Mouse (Mus musculus) erythroid progenitor cell, adult 5-6 weeks (primary cell): ENCODE results near the gene Pnp2. TPM values are rescaled to one million over a fixed set of nuclear protein-coding genes. Genes with fewer than 3 reads are reported as not detected.
"Not testable (repeated sequence)": the region's sequence is repeated elsewhere in the genome, so short reads cannot be mapped to it uniquely, and the experiment has no call there.

Experiments
- ATAC-seq: replicated peaks from 2 replicates; pipeline ENCODE4 v1.8.0; 2016; ENCODE audit warnings: moderate number of reproducible peaks, mild to moderate bottlenecking, moderate TSS enrichment, inconsistent platforms; ENCODE audit not compliant: poor library complexity, low FRiP score, severe bottlenecking
- total RNA-seq, 2 experiments: library from RNA; stranded (forward) in 1 of 2; stranded (reverse) in 1 of 2; fragments of 150-400 nt in 1 of 2; fragments of 186-747, 209-891 nt in 1 of 2; gene quantifications; 2 replicates each; pipeline versions ENCODE4 v1.2.3 to v1.2.4; 2015 to 2017; ENCODE audit warnings: low replicate concordance in 2 of 2

The Pnp2 gene
- 71.0 and 182 TPM in 2 replicates for total RNA-seq (2015; ENCODE audit: low replicate concordance)
- 38.7 and 45.7 TPM in 2 replicates for total RNA-seq (2017; ENCODE audit: low replicate concordance)

DNA sequence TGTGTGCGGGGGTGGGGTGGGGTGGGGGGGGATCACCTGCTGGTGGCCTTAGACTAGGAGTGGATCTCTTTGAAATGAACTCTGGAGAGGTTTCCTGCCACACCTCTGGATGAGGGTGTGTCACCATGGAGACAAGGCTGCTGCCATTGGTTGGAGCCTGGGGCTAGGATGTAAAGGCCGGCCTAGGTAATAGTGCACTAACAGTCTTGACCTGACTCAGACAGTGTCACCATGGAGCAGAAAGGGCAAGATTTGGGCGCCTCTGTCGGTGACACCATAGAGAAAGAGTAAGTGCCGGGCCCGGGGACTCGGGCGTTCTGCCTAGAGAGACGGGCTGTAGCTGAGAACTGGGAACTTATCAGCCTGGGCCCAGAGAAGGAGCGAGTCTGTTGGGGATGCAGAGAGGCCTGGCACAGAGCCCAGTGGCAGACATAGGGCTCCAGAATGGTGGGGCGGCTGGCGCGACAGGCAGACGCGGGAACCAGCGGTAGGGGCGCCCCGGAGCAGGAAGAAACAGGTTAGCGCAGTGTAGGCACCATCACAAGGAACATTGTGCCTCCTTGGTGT, at the start of gene Pnp2:
Pnp2 (plus strand) TSS at position 51 of the 567 bp plus-strand sequence.
- ATAC-seq = peak; percentile 82

DNA sequence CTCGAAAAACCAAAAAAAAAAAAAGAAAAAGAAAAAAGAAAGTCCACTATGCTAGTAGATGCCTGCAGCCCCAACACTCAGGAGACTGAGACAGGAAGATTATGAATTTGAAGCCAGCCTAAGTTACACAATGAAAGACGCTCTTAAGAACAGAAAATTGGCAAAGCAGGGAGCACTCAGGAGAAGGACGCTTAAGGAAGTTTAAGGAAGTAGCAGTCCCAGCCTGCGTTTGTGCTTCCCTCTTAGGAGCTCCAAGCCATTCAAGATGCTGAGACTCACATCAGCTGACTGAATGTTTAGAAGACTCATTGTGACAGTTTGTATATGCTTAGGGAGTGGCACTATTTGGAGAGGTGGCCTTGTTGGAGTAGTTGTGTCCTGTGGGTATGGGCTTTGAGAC, 47.7 kb upstream of the Pnp2 start:
- ATAC-seq = no peak

DNA sequence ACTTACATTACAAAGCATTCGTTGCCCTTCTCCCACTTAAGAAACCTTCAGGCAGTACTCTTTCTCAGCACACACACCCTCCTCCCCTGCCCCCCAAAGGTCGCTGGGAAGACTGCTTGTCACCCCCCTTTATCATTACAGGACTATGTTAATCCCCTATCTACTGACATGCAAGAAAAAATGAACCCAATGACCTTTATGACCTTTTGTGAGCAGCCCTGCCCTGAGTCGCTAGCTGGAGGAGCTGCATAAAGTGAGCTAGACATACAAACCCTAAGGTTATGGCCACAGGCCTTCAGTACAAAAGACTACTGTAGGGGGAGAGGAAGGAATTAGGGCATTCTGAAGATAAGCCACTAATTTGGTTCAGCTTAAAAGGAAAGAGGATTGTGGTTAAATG, 44.4 kb upstream of the Pnp2 start:
- no peak for ATAC-seq

DNA sequence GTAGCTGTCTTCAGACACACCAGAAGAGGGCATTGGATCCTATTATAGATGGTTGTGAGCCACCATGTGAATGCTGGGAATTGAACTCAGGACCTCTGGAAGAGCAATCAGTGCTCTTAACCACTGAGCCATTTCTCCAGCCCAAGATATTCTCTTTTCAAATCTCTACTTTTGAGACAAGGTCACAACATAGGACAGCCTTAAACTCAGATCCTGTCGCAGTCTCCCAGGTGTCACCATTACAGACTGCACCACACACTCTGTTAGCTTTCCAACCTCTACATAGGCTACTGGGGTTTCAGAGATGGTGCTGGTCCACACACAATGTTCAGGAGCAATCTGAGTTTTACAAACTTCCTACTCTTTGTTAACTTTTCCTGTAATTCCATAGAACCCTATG, 32.4 kb upstream of the Pnp2 start:
- not testable (repeated sequence) for ATAC-seq

DNA sequence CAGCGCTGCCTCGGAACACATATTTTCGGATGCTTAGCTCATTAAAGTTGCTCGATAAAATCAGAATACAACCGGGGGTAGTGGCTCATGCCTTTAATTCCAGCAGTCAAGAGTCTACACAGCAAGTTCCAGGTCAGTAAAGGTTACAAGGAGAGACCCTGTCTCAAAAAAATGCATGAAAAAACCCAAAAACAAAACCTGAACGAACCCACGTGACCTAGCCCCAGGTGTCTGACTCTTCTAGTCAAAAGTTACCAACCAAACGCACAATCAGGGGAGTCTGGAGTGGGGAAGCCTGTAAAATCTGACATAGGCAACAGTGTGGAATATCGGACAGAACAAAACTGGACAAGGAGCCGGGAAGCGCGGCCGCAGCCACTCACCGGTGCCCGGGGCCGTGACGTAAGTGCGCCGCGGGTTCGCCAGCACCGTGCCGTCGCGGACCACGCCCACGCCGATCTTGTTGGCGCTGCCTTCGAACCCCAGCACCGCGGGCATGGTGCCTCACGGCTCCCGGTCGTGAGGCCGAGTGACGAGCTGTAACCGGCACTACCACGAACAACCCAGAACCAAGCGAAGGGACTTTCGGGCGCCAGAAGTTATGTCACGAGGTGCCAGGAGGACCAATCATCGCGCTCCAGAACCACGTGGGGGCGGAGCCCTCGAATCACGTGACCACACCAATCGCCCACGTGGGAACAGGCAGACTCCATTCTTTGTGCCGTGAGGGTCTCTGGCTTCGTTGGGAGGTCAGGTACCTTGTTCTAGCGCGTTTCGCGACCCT, 31.3 kb upstream of the Pnp2 start, which contains the start of the genes Osgep and Apex1:
Osgep (minus strand) TSS at position 613 of the 784 bp plus-strand sequence.
Apex1 (plus strand) TSS at position 688 of the 784 bp plus-strand sequence.
- ATAC-seq = peak; percentile 90

DNA sequence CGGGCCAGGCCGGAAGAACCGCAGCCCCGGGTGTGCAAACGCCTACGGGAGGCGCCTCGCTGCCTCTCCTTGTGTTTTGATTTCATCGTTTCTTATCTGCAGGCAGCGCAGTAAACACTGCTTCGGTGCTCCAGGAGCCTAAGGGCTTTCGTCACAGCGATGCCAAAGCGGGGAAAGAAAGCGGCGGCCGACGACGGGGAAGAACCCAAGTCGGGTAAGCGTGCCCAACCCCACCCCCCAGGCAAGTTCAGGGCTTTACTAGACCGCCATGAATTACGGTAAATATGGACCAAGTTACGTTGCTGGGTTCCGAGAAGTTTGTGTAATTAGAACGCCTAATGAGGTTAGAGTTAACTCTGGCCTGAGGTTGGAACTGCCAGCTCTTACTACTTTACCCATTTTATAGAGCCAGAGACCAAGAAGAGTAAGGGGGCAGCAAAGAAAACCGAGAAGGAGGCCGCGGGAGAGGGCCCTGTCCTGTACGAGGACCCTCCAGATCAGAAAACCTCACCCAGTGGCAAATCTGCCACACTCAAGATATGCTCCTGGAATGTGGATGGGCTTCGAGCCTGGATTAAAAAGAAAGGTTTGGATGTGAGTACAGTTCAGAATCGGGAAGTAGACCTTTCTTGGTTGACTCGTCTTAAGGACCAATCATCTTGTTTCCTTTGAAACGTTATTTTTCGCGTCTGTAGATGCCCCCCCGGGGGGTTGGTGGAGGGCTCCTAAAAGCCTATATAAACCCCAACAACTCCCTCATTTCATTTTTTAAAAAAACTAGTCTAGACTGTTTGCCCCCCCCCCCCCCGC, 30.5 kb upstream of the Pnp2 start:
- ATAC-seq = peak; percentile 61

DNA sequence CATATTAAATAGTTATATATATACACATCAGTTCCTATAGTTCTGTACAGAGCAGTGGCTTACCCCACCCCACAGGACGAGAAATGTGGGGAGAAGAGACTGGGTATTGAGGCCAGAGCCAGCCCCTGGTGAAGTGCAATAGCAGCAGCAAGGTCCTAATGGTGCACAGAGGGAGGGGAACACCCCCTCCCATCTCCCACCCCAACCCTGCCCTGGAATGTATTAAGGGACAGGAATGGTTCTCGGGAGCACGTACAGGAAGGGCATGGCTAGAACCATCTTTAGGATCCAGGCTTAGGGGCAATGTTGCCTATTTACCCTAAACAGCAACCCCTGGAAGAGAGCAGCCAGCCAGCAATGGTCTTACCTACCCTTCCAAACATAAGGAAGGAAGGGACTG, 28.4 kb upstream of the Pnp2 start:
- no peak for ATAC-seq

DNA sequence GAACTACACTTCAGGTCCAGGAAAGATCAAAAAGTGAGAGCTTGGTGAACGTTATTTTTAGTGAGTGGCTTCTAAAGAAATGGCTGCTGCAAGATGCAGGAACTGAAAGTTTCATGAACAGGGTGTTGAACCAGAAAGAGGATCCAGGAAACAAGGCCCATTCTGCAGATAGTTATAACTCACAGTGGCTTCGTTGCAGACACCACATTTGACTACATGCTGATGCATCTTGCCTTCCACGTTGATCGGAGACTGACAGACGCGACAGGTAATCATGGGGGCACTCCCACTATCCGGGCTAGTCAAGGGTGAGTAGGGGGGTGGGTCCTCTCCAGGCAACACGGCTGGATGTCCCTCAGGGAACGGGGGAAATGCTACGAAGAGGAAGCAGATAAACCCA, 25.8 kb upstream of the Pnp2 start:
- ATAC-seq = no peak

DNA sequence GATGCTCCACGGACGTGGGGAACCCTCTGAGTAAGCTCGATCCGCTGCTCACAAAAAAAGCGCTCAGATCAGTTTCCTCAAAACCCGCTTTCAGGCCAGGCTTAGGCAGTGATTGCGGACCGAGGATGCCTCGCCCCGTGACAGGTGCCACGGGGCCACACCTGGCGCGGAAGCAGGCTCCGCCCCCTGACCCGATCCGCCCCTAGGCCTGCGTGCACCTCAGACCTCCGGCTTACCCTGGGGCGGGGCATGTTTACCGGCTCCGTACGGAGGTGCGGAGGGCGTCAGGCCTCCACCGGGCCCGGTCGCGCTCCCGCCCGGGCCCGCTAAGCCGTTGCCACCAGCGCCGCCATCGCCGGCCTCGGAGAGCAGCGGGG, 25.4 kb upstream of the Pnp2 start:
- ATAC-seq = peak; percentile 57

DNA sequence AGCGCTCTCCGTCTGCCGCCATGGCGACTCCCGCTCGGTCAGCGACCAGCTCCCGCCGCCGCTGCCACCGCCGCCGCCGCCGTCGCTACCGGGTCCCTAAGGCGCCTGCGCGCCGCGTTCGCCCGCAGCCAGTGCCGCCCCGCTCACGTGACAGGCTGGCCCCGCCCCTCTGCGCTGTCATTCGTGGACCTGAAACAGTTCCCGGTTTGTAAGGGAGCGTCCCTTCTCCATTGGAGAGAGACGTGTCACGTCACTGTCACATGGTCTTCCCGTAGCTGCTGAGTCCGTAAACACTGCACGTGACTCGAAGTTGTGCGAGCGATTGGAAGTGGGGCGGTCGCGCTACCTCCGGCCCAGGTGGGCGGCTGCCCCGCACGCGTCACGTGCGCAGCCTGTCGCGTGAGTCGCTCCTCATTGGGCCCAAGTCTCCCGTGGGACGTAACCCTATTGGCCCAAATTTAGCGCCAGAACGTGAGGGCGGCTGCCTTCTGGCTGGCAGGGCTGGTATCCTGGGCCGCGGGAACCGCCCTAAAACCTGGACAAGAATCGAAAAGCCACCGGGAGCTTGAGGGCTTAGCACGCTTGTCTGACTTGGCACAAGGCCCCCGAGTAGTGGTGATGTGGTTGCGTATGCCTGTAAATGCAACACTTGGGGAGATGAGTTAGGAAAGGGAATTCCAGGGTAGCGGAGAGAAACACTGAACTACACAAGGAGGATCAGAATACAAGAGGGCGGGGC, 24.9 kb upstream of the Pnp2 start, which contains the start of the genes Pip4p1 and Pnp:
Pip4p1 (minus strand) TSS at position 103 of the 739 bp plus-strand sequence.
Pnp (plus strand) TSS at position 329 of the 739 bp plus-strand sequence.
- ATAC-seq = peak; percentile 94

DNA sequence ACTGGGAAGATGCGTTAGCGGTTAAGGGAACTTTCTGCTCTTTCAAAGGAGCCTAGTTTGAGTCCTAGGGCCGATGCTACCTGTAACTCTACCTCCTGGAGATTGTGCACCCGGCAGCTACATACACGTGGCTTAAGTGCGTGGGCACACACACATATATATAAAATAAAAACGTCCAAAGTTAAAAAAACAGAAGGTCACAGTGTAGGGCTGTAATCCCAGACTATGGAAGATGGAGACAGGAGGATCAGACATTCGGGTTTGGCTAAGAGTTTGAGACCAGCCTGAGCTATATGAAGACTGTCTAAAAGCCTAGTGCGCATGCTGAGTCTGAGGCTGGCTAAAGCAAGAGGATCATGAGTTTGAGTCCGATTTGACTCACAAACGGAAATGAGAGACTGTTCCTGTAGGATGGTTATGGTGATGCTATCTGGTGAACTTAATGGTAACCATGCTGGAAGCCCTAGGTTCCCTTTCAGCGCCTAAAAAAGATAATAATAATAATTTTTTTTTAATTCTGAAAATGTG, 24.2 kb upstream of the Pnp2 start:
- ATAC-seq = peak; percentile 63; the same call in 1 of the 2 replicates

DNA sequence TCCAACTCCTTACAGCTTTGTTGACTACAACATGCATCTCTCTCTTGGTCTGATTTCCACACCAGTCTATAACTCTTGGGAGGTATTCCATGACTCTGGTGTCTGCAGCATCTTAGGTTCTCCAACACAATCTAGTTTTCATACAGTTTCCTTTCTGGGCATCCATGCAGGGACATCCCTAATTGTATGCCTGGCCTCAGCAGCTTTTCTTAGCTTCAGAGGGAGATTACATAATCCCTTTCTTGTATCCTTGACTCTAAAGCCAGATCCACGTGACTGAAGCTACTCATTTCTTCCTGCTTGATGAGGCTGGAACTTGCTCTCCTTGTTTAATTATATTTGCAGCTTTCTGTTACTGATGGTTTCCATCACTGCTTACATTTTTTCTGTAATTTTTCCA, 19.1 kb upstream of the Pnp2 start:
- no peak for ATAC-seq

DNA sequence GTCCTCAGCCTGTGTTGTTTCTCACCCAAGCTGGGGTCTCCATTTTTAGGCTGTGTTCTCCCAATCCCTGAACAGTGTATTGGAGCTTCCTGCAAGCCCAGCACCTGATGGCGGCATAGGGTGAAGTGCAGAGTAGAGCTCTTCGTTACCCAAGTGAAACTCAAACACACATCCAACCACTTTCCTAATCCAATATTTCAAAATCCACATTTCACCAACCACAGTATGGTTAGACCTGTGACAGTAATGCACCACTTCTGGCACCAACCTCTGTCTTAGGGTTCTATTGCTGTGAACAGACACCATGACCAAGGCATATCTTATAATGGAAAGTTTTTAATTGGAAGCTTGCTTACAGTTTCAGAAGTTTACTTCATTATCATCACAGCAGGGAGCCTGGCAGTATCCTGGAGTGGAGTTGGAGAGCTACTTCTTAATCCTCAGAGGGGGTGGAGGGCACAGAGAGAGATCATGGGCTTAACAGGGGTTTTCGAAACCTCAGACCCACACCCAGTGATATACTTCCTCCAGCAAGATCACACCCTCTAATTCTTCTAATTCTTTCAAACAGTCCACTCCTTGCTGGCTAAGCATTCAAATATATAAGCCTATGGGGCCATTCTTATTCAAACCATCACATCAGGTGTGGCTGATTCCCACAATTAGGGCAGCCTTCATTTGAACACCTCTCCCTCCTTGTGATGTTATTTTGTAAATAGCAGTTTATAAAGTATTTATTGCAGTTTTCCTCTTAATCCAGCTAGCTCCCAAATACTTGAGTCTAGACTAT, 17.5 kb upstream of the Pnp2 start:
- no peak for ATAC-seq

DNA sequence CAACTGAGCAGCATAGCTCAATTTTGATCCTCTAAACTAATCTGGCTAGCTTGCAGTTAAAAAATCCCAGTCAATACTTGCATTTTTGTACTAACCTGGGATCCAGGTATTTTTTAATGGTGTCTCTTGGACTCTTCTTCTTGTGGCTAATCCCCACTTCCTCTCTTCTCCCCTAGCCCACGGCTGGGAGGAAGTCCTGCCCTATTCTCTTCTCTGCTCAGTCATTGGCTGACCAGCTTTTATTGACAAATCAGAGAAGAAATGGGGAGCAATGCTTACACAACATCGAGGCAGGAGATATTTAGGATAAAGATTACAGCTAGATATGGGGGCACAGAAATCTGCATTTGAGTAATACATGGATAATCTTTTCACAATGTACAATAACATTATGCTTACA, 16.9 kb upstream of the Pnp2 start:
- ATAC-seq = no peak

DNA sequence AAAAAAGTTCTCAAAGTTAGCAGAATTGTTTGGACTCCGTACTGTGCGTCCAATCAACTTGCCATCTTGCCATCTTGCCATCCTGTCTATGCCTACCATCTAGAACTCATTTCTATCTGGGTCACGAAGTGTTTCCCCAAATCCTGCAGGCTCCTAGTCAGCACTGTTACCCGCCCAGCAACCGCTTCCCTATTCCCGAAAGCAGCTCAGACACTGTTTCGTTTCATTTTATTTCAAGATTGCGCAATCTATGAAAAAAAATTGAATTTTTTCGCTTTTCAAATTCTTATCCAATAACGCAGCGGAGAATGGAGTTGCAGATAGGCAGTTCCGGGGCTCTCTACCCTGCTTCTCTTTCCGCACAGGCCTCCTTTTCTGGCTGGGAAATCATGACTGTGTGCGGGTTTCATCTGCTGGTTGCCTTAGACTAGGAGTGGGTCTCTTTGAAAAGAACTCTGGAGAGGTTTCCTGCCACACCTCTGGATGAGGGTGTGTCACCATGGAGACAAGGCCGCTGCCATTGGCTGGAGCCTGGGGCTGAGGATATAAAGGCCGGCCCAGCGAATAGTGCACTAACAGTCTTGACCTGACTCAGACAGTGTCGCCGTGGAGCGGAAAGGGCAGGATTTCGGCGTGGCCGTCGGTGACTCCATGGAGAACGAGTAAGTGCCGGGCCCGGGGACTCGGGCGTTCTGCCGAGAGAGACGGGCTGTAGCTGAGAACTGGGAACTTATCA, 11.7 kb upstream of the Pnp2 start, which contains the start of gene Gm49342:
Gm49342 (plus strand) TSS at position 586 of the 736 bp plus-strand sequence.
- ATAC-seq = peak; percentile 89

DNA sequence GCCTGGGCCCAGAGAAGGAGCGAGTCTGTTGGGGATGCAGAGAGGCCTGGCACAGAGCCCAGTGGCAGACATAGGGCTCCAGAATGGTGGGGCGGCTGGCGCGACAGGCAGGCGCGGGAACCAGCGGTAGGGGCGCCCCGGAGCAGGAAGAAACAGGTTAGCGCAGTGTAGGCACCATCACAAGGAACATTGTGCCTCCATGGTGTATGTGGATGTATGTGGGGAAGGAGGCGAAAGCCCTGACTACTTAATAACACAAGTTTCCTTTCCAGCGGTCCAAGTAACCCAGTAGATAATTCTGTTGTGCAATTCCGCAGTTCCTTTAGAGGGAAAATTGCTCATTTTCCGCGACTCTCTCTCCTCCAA, 11.1 kb upstream of the Pnp2 start:
- peak; percentile 86 for ATAC-seq

DNA sequence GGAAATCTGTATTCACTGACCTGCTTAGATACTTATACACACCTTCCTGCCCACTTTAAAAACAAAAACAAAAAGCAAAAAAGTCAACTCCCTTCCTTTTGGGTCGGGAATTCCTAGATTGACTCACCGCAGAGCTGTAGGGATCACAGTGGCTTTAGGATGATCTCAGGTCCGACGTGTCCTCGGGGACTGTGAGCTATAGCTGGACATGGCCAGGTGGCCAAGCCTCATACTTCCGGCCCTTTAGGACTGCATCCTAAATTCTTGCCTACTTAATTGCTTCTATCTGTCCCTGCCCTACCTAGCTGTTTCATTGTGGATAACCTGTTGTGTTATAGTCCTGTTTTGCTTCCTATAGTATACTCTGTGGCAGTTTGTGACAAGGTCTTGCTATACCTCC, 10.7 kb upstream of the Pnp2 start:
- ATAC-seq = not testable (repeated sequence)

DNA sequence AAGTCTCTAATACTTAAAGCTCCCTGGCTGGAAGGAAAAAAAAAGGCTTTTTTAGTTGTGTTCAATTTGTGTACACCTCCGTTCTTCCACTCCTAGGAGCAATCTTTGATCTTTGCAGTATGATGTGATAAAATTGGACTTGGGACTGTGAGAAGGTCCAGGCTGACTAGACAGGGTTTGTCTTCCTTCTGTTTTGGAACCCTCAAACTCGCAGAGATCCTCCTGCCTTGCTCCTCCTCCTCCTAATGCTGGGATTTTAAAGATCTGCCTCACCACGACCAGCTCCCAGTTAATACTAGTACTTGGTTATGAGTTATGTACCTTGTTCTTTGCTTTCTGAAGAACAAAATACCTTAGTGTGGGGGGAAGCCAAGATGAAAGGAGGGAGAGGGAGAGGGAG, 10.3 kb upstream of the Pnp2 start:
- not testable (repeated sequence) for ATAC-seq
